Mouse (Mus musculus) ES-E14 (cell line): ENCODE measurements at regions not wholly inside any gene's neighbourhood (a gene's known extent, or its start where the extent isn't known, plus 50 kb on each side); places are given as distances from the start of the nearest gene placed in this dataset.

Source experiments
- DNase-seq: peaks from one replicate; pipeline ENCODE4 v3.0.0-alpha.2; 2013; ENCODE audit warnings: low read depth, low spot score
- H3K27ac ChIP-seq: 2 replicates; pipeline ENCODE4 v1.5.1; 2012; ENCODE audit warnings: low read depth, mild to moderate bottlenecking, low read length, moderate library complexity, mixed read lengths; ENCODE audit not compliant: poor library complexity, insufficient read depth, severe bottlenecking
- H3K36me3 ChIP-seq: 2 replicates; pipeline ENCODE4 v1.6.1; 2012; ENCODE audit warnings: mild to moderate bottlenecking, low read length, moderate library complexity, mixed read lengths; ENCODE audit not compliant: control insufficient read depth, poor library complexity, insufficient read depth, severe bottlenecking
- H3K4me1 ChIP-seq, 2 experiments: fragments of 150-350 bp in 1 of 2; sonication (generic) in 1 of 2; 2 replicates each; pipeline ENCODE4 v1.6.1; 2012; ENCODE audit warnings: low read length in 2 of 2, mild to moderate bottlenecking in 1 of 2, mixed read lengths in 1 of 2; ENCODE audit not compliant: control insufficient read depth in 2 of 2, insufficient read depth in 2 of 2, poor library complexity in 1 of 2
- H3K4me3 ChIP-seq, 2 experiments: fragments of 150-350 bp in 1 of 2; sonication (generic) in 1 of 2; 2 replicates each; pipeline ENCODE4 v1.5.1; 2012; ENCODE audit warnings: low read length in 2 of 2, low read depth in 1 of 2, mild to moderate bottlenecking in 1 of 2, mixed read lengths in 1 of 2; ENCODE audit not compliant: insufficient read depth in 1 of 2, poor library complexity in 1 of 2, severe bottlenecking in 1 of 2
- H3K9ac ChIP-seq: 2 replicates; pipeline ENCODE4 v1.6.1; 2012; ENCODE audit warnings: low read depth, mild to moderate bottlenecking, low read length, mixed read lengths; ENCODE audit not compliant: poor library complexity, insufficient read depth, severe bottlenecking
- H3K9me3 ChIP-seq: fragments of 150-350 bp; sonication (generic); 2 replicates; pipeline ENCODE4 v1.6.1; 2012; ENCODE audit warnings: low read depth, mild to moderate bottlenecking, low read length; ENCODE audit not compliant: control insufficient read depth, insufficient read depth
- CHD2 ChIP-seq: IDR thresholded peaks from 2 replicates; pipeline ENCODE4 v1.6.1; 2014; ENCODE audit warnings: mild to moderate bottlenecking, low read depth, low read length, inconsistent platforms
- HCFC1 ChIP-seq: IDR thresholded peaks from 2 replicates; pipeline ENCODE4 v1.6.1; 2012; ENCODE audit warnings: low read length, inconsistent platforms, borderline replicate concordance; ENCODE audit not compliant: insufficient read depth
- MAFK ChIP-seq: IDR thresholded peaks from 2 replicates; pipeline ENCODE4 v1.6.1; 2014; ENCODE audit warnings: mild to moderate bottlenecking, low read depth, low read length, inconsistent platforms; ENCODE audit not compliant: insufficient read depth
- ZC3H11A ChIP-seq: IDR thresholded peaks from 2 replicates; pipeline ENCODE4 v1.6.1; 2012; ENCODE audit warnings: low read depth, mild to moderate bottlenecking, inconsistent platforms, low read length, borderline replicate concordance
- ZNF384 ChIP-seq: IDR thresholded peaks from 2 replicates; pipeline ENCODE4 v1.6.1; 2012; ENCODE audit warnings: low read depth, low read length, inconsistent platforms
- in situ Hi-C, 2 experiments: fragments of 600-800 bp; cut with MboI; formaldehyde crosslinking; loops; one replicate each; pipeline ENCODE4 v1.15.1; 2025; ENCODE audit warnings: low sequenced_read_pairs in 2 of 2, inconsistent platforms in 1 of 2; ENCODE audit not compliant: unreplicated experiment in 2 of 2

GRCm38 (mm10) chr5:95870336-95870845 is 86.4 kb upstream of the Cxcl13 start:
- H3K4me3 ChIP-seq: no peak overlapping the region
- no peak for TF ChIP-seq HCFC1
- no peak for TF ChIP-seq MAFK
- TF ChIP-seq ZNF384: no peak
- TF ChIP-seq CHD2: no peak
- no peak for TF ChIP-seq ZC3H11A
- in situ Hi-C loops: no loop called here
- no peak overlapping the region for H3K27ac ChIP-seq
- no peaks in the 10 kb centered on the region for H3K4me1 ChIP-seq
- no peaks in the 10 kb centered on the region for H3K36me3 ChIP-seq
- no peak for DNase-seq
- H3K9ac ChIP-seq: no peak overlapping the region
- no peaks in the 10 kb centered on the region for H3K9me3 ChIP-seq

- Histone ChIP-seq H3K4me3 (no peak overlapping the region), H3K36me3 (no peaks in the 10 kb centered on the region), H3K9me3 (no peaks in the 10 kb centered on the region), H3K4me1 (no peaks in the 10 kb centered on the region), H3K9ac (no peak overlapping the region), H3K27ac (no peak overlapping the region)
- in situ Hi-C loops: no loop called here
- DNase-seq: no peak
- TF ChIP-seq CHD2 (no peak), HCFC1 (no peak), ZNF384 (no peak), ZC3H11A (no peak), MAFK (no peak)
Observed at GRCm38 (mm10) chr5:95874969-95875368, 81.8 kb upstream of the Cxcl13 start.

DNA sequence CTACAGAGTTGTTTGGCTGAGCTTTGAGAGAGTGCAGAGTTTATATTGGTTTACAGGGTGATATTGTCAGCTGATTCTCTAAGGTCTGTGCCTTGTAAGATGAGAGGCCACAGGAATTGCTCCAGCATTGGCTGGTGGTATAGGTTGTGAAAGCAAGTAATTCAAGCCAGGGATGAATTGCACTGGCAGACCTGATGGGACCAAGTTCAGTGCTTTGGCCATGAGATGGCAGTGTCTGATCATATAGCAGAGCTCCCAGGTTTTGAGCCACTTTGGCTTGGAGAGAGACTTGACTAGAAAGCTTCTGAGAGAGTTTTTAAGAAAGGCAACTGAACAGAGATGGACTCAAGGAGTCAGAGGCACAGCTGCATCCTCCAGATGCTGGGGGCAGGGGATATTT is 75.8 kb upstream of the Cxcl13 start:
- Histone ChIP-seq H3K4me1 (no peaks in the 10 kb centered on the region), H3K4me3 (no peak overlapping the region), H3K9me3 (no peaks in the 10 kb centered on the region), H3K36me3 (no peaks in the 10 kb centered on the region), H3K9ac (no peak overlapping the region), H3K27ac (no peak overlapping the region)
- in situ Hi-C loops: no loop called here
- TF ChIP-seq CHD2 (no peak), ZNF384 (no peak), HCFC1 (no peak), MAFK (no peak), ZC3H11A (no peak)
- DNase-seq: peak; percentile 7
